Mouse (Mus musculus): ENCODE measurements at regions not wholly inside any gene's neighbourhood (a gene's known extent, or its start where the extent isn't known, plus 50 kb on each side); places are given as distances from the start of the nearest gene placed in this dataset.
A peak's percentile ranks its signal among the peaks of the same experiment; 100 is the strongest.

GRCm38 (mm10) chr3:149084861-149085598 lies 94.7 kb upstream of the Adgrl2 start:
- no peak overlapping the region for H3K27ac ChIP-seq (replicated peaks)
- no peaks in the 10 kb centered on the region for H3K36me3 ChIP-seq
- H3K4me1 ChIP-seq: peaks cover 17% of the 10 kb centered on the region
- no peak overlapping the region for H3K9ac ChIP-seq (replicated peaks)
- H3K27me3 ChIP-seq (replicated peaks): 0 out of 2 replicates have a peak, but pooled peaks cover 3% of the 10 kb centered on the region
- H3K4me3 ChIP-seq (replicated peaks): no peak overlapping the region
- no peaks in the 10 kb centered on the region for H3K9me3 ChIP-seq (replicated peaks)
- H3K4me2 ChIP-seq: no peak overlapping the region
- 48% methylated on average over 10 of the region's 10 CpGs for WGBS
- no peak for ATAC-seq (ENCODE audit: low FRiP score)

- no peak overlapping the region for H3K27ac ChIP-seq (replicated peaks)
- ATAC-seq (ENCODE audit: low FRiP score): no peak
- H3K4me1 ChIP-seq: peaks cover under 1% of the 10 kb centered on the region
- no peaks in the 10 kb centered on the region for H3K9me3 ChIP-seq (replicated peaks)
- H3K4me2 ChIP-seq: no peak overlapping the region
- 73% methylated on average over 11 of the region's 11 CpGs for WGBS
- no peak overlapping the region for H3K4me3 ChIP-seq (replicated peaks)
- 0 out of 2 replicates have a peak, but pooled peaks cover 3% of the 10 kb centered on the region for H3K27me3 ChIP-seq (replicated peaks)
- H3K36me3 ChIP-seq: no peaks in the 10 kb centered on the region
- no peak overlapping the region for H3K9ac ChIP-seq (replicated peaks)
These were observed 93.0 kb upstream of the Adgrl2 start for GRCm38 (mm10) chr3:149083391-149083790.

- WGBS: 47% methylated on average over 4 of the region's 4 CpGs
- Histone ChIP-seq H3K4me3 (replicated peaks) (no peak overlapping the region), H3K36me3 (no peaks in the 10 kb centered on the region), H3K27ac (replicated peaks) (no peak overlapping the region), H3K9ac (replicated peaks) (no peak overlapping the region), H3K9me3 (replicated peaks) (no peaks in the 10 kb centered on the region), H3K4me2 (no peak overlapping the region), H3K4me1 (peaks cover 18% of the 10 kb centered on the region), H3K27me3 (replicated peaks) (0 out of 2 replicates have a peak, but pooled peaks cover 1% of the 10 kb centered on the region)
- ATAC-seq (ENCODE audit: low FRiP score): no peak
These were observed 88.5 kb upstream of the Adgrl2 start for GRCm38 (mm10) chr3:149078881-149079280.

- Histone ChIP-seq H3K9ac (replicated peaks) (no peak overlapping the region), H3K36me3 (no peaks in the 10 kb centered on the region), H3K4me1 (peaks cover 18% of the 10 kb centered on the region), H3K4me2 (no peak overlapping the region), H3K9me3 (replicated peaks) (no peaks in the 10 kb centered on the region), H3K4me3 (replicated peaks) (no peak overlapping the region), H3K27me3 (replicated peaks) (no peaks in the 10 kb centered on the region), H3K27ac (replicated peaks) (no peak overlapping the region)
- no peak for ATAC-seq (ENCODE audit: low FRiP score)
- WGBS: 78% methylated on average over 21 of the region's 21 CpGs
These were observed 86.7 kb upstream of the Adgrl2 start for GRCm38 (mm10) chr3:149076928-149077551.

GRCm38 (mm10) chr3:149075488-149075851 lies 85.1 kb upstream of the Adgrl2 start:
- H3K4me3 ChIP-seq (replicated peaks): no peak overlapping the region
- 27% methylated on average over 5 of the region's 5 CpGs for WGBS
- no peaks in the 10 kb centered on the region for H3K27me3 ChIP-seq (replicated peaks)
- H3K9me3 ChIP-seq (replicated peaks): no peaks in the 10 kb centered on the region
- peaks cover 18% of the 10 kb centered on the region for H3K4me1 ChIP-seq
- peak overlapping the region; percentile 3; the same call in 1 of the 2 replicates for H3K27ac ChIP-seq (replicated peaks)
- H3K4me2 ChIP-seq: peak overlapping the region; percentile 47
- no peaks in the 10 kb centered on the region for H3K36me3 ChIP-seq
- ATAC-seq (ENCODE audit: low FRiP score): peak; percentile 76
- H3K9ac ChIP-seq (replicated peaks): no peak overlapping the region

GRCm38 (mm10) chr3:149074658-149075487 lies 84.5 kb upstream of the Adgrl2 start:
- Histone ChIP-seq H3K27ac (replicated peaks) (peak overlapping the region; percentile 3; the same call in 1 of the 2 replicates), H3K9me3 (replicated peaks) (no peaks in the 10 kb centered on the region), H3K4me1 (peaks cover 18% of the 10 kb centered on the region), H3K4me2 (peak overlapping the region; percentile 47), H3K4me3 (replicated peaks) (no peak overlapping the region), H3K36me3 (no peaks in the 10 kb centered on the region), H3K27me3 (replicated peaks) (no peaks in the 10 kb centered on the region), H3K9ac (replicated peaks) (no peak overlapping the region)
- 29% methylated on average over 27 of the region's 27 CpGs for WGBS
- ATAC-seq (ENCODE audit: low FRiP score): peak; percentile 55; the same call in 1 of the 2 replicates

GRCm38 (mm10) chr3:149070201-149070600 lies 79.8 kb upstream of the Adgrl2 start:
- H3K27me3 ChIP-seq (replicated peaks): no peaks in the 10 kb centered on the region
- ATAC-seq (ENCODE audit: low FRiP score): no peak

GRCm38 (mm10) chr3:149069436-149069835 lies 79.1 kb upstream of the Adgrl2 start:
- H3K27ac ChIP-seq (replicated peaks): no peak overlapping the region
- no peak overlapping the region for H3K4me3 ChIP-seq (replicated peaks)
- WGBS: 75% methylated on average over 9 of the region's 9 CpGs
- H3K9ac ChIP-seq (replicated peaks): no peak overlapping the region
- no peaks in the 10 kb centered on the region for H3K36me3 ChIP-seq
- H3K4me2 ChIP-seq: peak overlapping the region; percentile 29; the same call in 1 of the 2 replicates
- H3K4me1 ChIP-seq: peaks cover 3% of the 10 kb centered on the region
- no peak for ATAC-seq (ENCODE audit: low FRiP score)
- no peaks in the 10 kb centered on the region for H3K9me3 ChIP-seq (replicated peaks)
- no peaks in the 10 kb centered on the region for H3K27me3 ChIP-seq (replicated peaks)

More at GRCm38 (mm10) chr3:149070201-149070600, 79.8 kb upstream of the Adgrl2 start:
- H3K9me3 ChIP-seq (replicated peaks): no peaks in the 10 kb centered on the region
- H3K4me2 ChIP-seq: no peak overlapping the region
- H3K9ac ChIP-seq (replicated peaks): no peak overlapping the region
- H3K4me1 ChIP-seq: peaks cover 11% of the 10 kb centered on the region
- no peak overlapping the region for H3K4me3 ChIP-seq (replicated peaks)
- no peak overlapping the region for H3K27ac ChIP-seq (replicated peaks)
- H3K36me3 ChIP-seq: no peaks in the 10 kb centered on the region
- 74% methylated on average over 7 of the region's 7 CpGs for WGBS

GRCm38 (mm10) chr3:149068821-149069220 lies 78.5 kb upstream of the Adgrl2 start:
- no peak overlapping the region for H3K9ac ChIP-seq (replicated peaks)
- H3K4me3 ChIP-seq (replicated peaks): no peak overlapping the region
- ATAC-seq (ENCODE audit: low FRiP score): peak; percentile 86
- H3K4me2 ChIP-seq: peak overlapping the region; percentile 29; the same call in 1 of the 2 replicates
- H3K27ac ChIP-seq (replicated peaks): no peak overlapping the region
- H3K9me3 ChIP-seq (replicated peaks): no peaks in the 10 kb centered on the region
- no peaks in the 10 kb centered on the region for H3K36me3 ChIP-seq
- whole genome bisulfite sequencing: 38% methylated on average over 7 of the region's 7 CpGs
- no peaks in the 10 kb centered on the region for H3K27me3 ChIP-seq (replicated peaks)
- H3K4me1 ChIP-seq: no peaks in the 10 kb centered on the region

- H3K4me2 ChIP-seq: no peak overlapping the region
- 85% methylated on average over 7 of the region's 7 CpGs for WGBS
- no peak for ATAC-seq (ENCODE audit: low FRiP score)
- H3K27ac ChIP-seq (replicated peaks): no peak overlapping the region
- H3K36me3 ChIP-seq: no peaks in the 10 kb centered on the region
- no peaks in the 10 kb centered on the region for H3K4me1 ChIP-seq
- H3K9me3 ChIP-seq (replicated peaks): no peaks in the 10 kb centered on the region
- no peaks in the 10 kb centered on the region for H3K27me3 ChIP-seq (replicated peaks)
- H3K9ac ChIP-seq (replicated peaks): no peak overlapping the region
- no peak overlapping the region for H3K4me3 ChIP-seq (replicated peaks)
These were observed 77.4 kb upstream of the Adgrl2 start for GRCm38 (mm10) chr3:149067758-149068157.

GRCm38 (mm10) chr3:149055077-149055476 lies 64.7 kb upstream of the Adgrl2 start:
- no peaks in the 10 kb centered on the region for H3K27me3 ChIP-seq (replicated peaks)
- ATAC-seq (ENCODE audit: low FRiP score): no peak
- H3K27ac ChIP-seq (replicated peaks): no peak overlapping the region
- H3K4me3 ChIP-seq (replicated peaks): no peak overlapping the region
- no peaks in the 10 kb centered on the region for H3K36me3 ChIP-seq
- H3K4me1 ChIP-seq: no peaks in the 10 kb centered on the region
- WGBS: 43% methylated on average over 12 of the region's 12 CpGs
- H3K4me2 ChIP-seq: no peak overlapping the region
- no peaks in the 10 kb centered on the region for H3K9me3 ChIP-seq (replicated peaks)
- H3K9ac ChIP-seq (replicated peaks): no peak overlapping the region

Data from neural tube, embryonic 15.5 days (tissue).